Mouse (Mus musculus) gastrocnemius, postnatal 36 days (tissue): Measurements from ENCODE around the gene Vsir. TPM values are rescaled to one million over a fixed set of nuclear protein-coding genes. Genes with fewer than 3 reads are reported as not detected.

Experiments used
- DNase-seq, 2 experiments: peaks; one replicate each; pipeline ENCODE4 v3.0.0; 2022
- intact Hi-C: fragments of 180-260 bp; cut with DNase I; formaldehyde crosslinking; loops from one replicate; pipeline ENCODE4 v1.15.1; 2025
- total RNA-seq, 2 experiments: library from RNA; stranded (reverse); gene quantifications; 2 replicates each; pipeline ENCODE4 v1.2.3; 2021

Gene Vsir
- total RNA-seq, 2 experiments from 2014 or later, result 5.6 to 8.2 TPM

DNA sequence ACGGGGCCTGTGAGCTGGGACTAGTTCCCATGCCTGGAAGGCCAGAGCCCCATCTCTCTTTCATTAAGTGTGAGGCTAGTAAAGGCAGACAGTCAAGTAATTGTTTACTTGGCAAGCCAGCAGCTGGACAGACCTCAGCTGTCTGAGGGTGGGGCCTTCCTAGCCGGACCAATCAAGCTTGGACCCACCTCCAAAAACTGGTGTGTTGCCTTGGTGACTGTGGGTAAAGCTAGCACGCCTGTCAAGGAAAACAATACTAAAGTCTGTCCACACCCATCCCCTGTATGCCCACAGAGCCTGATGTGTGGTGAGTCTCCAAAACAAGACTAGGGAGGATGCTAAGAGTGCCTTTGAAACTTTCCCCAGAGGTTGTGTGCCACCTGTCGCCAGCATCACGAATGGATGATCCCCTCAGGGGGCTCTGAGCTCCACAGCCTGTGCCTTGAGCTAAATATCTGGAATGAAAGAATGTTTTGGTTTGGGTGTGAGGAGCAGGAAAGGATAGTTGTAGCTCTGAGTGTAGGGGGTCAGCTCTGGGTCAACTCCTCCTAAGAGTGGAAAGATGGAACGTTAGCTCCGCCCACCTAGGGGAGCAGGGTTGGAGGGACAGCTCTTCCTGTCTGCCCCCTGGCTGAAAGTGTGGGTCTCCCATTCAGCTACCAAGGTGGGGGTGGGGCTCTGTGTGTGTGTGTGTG, 5.3 kb downstream of the Vsir start:
- peak; percentile 62 to 68 for DNase-seq
- intact Hi-C loops, result no loop called here

- intact Hi-C loops, result no loop called here
- peak in 1 of 2 experiments; percentile 24 for DNase-seq
Observed at GRCm38 (mm10) chr10:60353241-60354002, 6.8 kb downstream of the Vsir start.

- intact Hi-C loops, result no loop called here
- DNase-seq, result no peak
Observed at GRCm38 (mm10) chr10:60354003-60354325, 7.3 kb downstream of the Vsir start.

DNA sequence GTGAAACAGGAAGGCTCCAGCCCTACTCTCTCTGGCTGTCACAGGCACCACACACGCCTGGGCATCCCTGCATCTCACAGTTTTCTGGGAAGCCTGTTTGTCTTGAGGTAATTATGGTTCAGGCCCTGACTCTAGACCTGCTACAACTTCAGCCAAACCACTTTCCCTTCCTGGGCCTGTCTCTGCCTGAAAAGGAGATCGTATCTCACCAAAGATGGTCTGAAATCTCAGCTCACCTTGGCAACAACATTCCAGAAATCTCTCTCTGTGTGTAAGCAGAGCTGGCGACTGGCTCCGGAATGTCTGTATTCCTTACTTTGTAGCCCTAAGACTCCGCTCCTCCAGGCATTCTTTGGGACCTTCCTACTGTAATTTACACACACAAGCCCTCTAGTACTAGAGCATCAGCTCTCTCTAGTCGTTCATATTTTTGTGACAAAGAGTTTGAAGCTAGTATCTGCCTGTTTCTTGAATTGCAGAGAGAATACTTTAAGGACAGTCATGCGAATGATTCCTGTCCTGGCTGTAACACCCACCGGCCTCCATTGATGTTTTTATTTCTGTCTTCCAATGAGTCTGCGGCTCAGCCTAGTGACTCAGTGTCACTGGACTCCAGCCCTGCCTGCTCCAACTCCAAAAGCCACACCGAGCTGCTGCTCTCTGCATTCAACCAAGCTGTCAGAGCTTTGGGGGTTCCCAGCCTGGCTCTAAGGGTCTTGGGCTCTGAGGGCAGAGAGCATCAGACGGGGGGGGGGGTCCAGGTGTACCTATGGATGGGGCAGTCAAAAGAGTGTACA, 8.4 kb downstream of the Vsir start:
- intact Hi-C loops, result no loop called here
- DNase-seq, result peak in 1 of 2 experiments; percentile 53

GRCm38 (mm10) chr10:60357441-60357840, 10.8 kb downstream of the Vsir start:
- intact Hi-C loops, result no loop called here
- peak; percentile 75 to 80 for DNase-seq

DNA sequence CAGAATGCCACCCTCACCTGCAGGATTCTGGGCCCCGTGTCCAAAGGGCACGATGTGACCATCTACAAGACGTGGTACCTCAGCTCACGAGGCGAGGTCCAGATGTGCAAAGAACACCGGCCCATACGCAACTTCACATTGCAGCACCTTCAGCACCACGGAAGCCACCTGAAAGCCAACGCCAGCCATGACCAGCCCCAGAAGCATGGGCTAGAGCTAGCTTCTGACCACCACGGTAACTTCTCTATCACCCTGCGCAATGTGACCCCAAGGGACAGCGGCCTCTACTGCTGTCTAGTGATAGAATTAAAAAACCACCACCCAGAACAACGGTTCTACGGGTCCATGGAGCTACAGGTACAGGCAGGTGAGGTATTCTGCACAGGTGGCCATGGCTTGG, 11.2 kb downstream of the Vsir start:
- intact Hi-C loops, result no loop called here
- no peak for DNase-seq

DNA sequence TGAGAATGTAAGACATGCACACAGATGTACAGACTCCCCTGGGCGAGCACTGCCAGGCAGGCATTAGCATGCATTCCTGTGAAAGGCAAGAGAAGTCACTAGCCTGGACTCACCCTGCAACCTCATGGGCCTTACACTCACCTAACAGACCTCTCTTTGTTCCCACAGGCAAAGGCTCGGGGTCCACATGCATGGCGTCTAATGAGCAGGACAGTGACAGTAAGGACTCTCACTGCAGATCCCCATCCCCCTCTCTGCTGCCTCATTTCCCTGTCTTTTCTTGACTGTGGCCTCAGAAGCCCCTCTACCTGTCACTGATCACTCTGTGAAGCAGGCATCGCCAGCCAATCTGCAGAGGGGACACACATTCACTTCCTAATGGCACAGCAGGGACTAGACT, 12.1 kb downstream of the Vsir start:
- DNase-seq, result no peak
- intact Hi-C loops, result no loop called here

- DNase-seq, result no peak
- intact Hi-C loops, result no loop called here
Observed at GRCm38 (mm10) chr10:60361615-60362309, 15.1 kb downstream of the Vsir start.

DNA sequence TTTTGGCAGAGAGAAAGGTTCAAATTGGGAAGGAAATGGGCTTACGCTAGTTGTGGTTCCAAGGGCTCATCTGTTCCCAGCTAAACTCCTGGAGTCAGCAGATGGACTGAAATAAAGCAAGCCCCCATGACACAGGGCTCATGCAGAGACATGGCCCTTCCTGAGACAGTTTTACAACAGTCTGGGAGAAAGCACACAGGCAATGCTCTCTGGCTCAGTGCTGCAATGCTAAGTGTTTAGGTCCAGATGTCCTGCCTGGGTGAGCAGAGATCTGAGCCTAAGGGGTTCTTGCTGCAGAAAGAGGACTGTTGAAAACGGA, 15.6 kb downstream of the Vsir start:
- no peak for DNase-seq
- intact Hi-C loops, result no loop called here

DNA sequence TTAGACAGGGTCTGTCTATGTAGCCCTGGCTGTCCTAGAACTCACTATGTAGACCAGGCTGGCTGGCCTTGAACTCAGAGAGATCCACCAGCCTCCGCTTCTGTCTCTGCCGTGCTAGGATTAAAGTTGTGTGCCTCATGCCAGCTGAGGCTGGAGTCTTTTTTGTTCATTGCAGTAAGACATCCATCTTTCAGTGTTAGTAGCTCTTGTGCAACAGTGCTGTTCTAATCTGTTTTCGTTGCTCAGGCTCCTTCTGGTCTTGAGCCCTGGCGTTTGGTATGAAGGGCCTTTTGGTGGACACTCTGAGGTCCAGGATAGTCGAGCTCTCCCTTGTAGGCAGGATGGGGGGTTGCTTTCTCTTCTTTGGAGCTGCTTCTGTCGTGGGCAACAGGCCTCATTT, 16.8 kb downstream of the Vsir start:
- DNase-seq, result no peak
- intact Hi-C loops, result no loop called here

- no peak for DNase-seq
- intact Hi-C loops, result no loop called here
Observed at GRCm38 (mm10) chr10:60367145-60367544, 20.5 kb downstream of the Vsir start.

GRCm38 (mm10) chr10:60367904-60368303, 21.3 kb downstream of the Vsir start:
- DNase-seq, result no peak
- intact Hi-C loops, result no loop called here

DNA sequence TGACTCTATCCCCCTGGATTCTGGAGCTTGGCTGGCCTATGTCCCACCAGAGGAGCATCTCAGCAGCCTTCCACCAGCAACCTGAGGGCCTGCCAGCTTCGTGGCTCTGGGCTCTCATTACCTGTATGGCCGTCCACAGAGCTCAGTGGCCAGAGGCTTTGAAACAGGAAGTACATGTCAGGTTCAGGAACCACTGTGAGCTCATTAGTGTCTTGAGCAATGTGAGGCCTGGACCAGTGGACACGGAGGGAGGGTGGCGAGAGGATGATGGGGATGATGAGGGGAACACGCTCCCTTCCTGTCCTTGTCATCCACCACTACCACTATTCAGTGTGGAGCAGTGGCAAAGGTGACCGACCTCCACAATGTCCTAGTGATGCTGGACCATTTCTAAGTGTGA, 22.8 kb downstream of the Vsir start:
- DNase-seq, result no peak
- intact Hi-C loops, result no loop called here

DNA sequence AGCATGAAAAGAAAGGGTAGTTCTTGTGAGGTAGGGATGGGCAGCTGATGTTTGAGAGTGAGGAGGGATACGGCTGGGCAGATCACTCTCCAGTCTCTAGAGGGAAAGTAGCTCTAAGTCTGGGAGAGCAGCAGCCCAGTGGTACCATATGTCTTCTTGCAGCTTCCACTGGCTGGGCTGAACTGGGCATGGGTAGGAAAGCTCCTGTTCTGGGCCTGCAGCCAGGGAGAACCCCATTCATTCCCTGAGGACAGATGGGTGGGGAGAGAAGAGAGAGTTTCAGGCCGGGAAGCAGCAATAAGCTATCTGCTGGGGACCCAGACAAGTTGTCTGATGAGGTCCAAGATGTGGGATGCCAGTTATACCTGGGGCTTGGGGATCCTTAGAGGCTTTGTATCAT, 23.4 kb downstream of the Vsir start:
- no peak for DNase-seq
- intact Hi-C loops, result no loop called here

DNA sequence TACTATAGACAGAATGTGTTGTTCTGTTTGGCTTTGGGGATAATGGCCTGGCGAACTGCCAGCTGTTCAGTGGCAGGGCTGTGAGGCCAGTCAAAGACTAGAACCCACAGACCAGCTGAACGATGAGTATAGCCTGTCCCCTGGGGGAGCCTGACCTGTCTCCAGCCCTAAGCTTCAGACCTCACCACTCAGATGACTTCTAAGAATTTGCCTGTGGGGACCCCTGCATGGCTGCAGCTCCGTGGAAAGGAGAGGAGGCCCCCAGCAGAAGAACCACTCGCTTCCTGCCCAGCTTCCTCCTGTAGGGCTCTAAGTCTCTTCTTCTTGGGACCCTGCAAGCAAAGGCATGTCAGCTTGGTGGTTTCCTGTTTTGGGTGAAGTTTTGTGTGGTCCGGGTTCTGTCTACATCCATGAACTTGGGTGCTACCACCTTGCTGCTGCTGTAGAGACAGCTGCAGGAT, 24.0 kb downstream of the Vsir start:
- DNase-seq, result no peak
- intact Hi-C loops, result no loop called here

- intact Hi-C loops, result no loop called here
- DNase-seq, result no peak
Observed at GRCm38 (mm10) chr10:60371596-60372386, 25.1 kb downstream of the Vsir start.

- no peak for DNase-seq
- intact Hi-C loops, result no loop called here
Observed at GRCm38 (mm10) chr10:60373543-60373936, 26.9 kb downstream of the Vsir start.

- intact Hi-C loops, result no loop called here
- peak in 1 of 2 experiments; percentile 44 for DNase-seq
Observed at GRCm38 (mm10) chr10:60373937-60374578, 27.4 kb downstream of the Vsir start.

DNA sequence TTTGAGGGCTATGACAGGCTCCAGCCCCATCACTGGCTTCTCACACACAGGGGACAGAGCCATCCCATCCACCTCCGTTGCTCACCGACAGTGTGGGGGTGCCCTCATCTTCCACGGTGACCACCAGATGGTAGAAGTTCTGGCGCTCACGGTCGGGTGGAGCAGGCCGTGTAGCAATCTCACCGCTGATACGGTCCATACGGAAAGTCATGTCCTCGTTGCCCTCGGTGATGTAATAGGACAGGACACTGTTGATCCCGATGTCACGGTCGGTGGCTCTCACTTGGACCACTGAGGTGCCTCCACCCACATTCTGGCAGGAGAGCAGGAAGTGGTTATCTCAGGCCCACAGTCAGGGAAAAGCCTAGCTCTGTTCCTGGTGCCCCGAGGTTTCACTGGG, 30.1 kb downstream of the Vsir start:
- no peak for DNase-seq
- intact Hi-C loops, result no loop called here
